Mouse (Mus musculus) heart, adult 8-10 months (tissue): ENCODE results near the gene Wnt9b. TPM values are rescaled to one million over a fixed set of nuclear protein-coding genes. Genes with fewer than 3 reads are reported as not detected.

Source experiments
- DNase-seq: peaks from one replicate; pipeline ENCODE4 v3.0.0; 2022; ENCODE audit warnings: low spot score
- total RNA-seq, 4 experiments: library from RNA; stranded (reverse); gene quantifications; 2 replicates each; pipeline ENCODE4 v1.2.4; 2022

Wnt9b gene
- total RNA-seq, 4 experiments from 2014 or later = 0.57 to 0.95 (median 0.69) TPM

DNA sequence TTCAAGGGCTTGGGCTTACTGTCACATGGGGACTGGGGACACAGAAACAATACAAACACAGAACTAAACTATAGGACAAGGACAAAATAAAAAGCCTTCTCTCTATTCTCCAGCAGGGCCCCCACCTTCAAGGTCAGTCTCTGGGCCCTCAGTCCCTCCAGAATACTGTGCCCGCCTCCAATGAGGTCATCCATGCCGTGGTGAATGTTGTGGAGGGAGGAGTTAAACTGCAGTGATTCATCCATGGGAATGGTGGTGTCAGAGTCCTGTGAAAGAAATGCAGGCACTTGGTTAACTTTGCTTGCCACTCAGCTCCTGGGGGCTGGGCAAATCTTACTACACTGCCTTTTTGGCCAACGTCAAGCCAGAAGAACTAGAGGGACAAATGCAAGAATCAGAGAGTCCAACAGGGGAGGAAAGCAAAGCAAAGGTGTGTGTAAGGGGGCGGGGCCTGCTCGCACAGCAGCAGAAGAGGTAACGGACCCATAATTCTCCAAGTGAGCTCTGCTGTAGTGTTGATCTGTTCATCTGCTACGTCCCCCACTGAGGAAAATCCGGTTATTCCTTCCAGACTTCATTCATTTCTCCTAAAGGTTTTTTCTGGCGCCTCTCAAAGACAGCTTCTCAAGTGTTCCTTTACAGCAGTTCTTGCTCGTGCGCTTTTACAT, 65.8 kb downstream of the Wnt9b start:
- no peak for DNase-seq

Other genes starting within 250 kb of the Wnt9b start
- not detected for gene Lrrc37a, start 245.2 kb downstream of the Wnt9b start, total RNA-seq
- gene Gm884, start 128.7 kb downstream of the Wnt9b start, total RNA-seq = not detected
- not detected for gene Lyzl6, start 110.9 kb downstream of the Wnt9b start, total RNA-seq
- not detected for gene Rprml, start 100.3 kb downstream of the Wnt9b start, total RNA-seq
- 10 to 100 TPM; 29.3 to 37.1 (median 34.4) TPM for gene Gosr2, start 51.9 kb downstream of the Wnt9b start, total RNA-seq
- not detected for gene Wnt3, start 24.3 kb upstream of the Wnt9b start, total RNA-seq
- 10 to 100 TPM; 23.1 to 31.5 (median 27.0) TPM for gene Nsf, start 204.2 kb upstream of the Wnt9b start, total RNA-seq
- gene Arf2, start 216.9 kb upstream of the Wnt9b start, total RNA-seq = 10 to 100 TPM; 24.4 to 30.3 (median 26.0) TPM